Mouse (Mus musculus): Measurements from ENCODE around the gene Miga2.

DNA sequence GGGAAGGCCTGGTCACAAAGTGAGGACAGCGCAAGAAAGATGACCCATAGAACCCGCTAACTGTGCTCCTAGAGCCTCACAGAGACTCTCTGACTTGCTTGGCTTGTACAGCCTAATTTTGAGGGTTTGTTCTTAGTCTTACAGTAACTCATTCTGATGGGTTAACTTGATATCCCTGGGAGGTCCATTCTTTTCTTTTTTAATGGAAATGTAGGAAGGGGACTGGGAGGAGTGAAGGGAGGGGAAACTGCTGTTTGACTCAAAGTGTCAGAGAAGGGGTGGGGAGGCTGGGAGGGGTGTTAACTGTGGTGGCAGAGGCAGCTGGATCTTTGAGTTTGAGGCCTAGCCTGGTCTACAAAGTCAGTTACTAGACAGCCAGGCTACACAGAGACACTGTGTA lies 28.7 kb upstream of the Miga2 start:
- TF ChIP-seq CTCF (IDR thresholded peaks at IDR 0.05; ENCODE audit: low read depth) (no peak), EP300 (IDR thresholded peaks at IDR 0.05; ENCODE audit: low read depth) (no peak)

Measured in heart, postnatal 0 days (tissue).